Mouse (Mus musculus) kidney, adult 2 months (tissue): ENCODE measurements around the gene Nucb2.

ENCODE experiments used
- CTCF ChIP-seq: fragments of 200-500 bp; conservative IDR thresholded peaks from 2 replicates; pipeline ENCODE4 v1.5.1; 2011; ENCODE audit warnings: low read depth, mild to moderate bottlenecking, control low read depth, low read length, moderate library complexity, mixed read lengths; ENCODE audit not compliant: insufficient read depth, insufficient read length
- POLR2A ChIP-seq: fragments of 200-500 bp; IDR thresholded peaks from one replicate; pipeline ENCODE4 v1.6.1; 2011; ENCODE audit warnings: low read depth, low read length, control low read depth

- TF ChIP-seq CTCF: no peak
- no peak for TF ChIP-seq POLR2A
Observed at GRCm38 (mm10) chr7:116475836-116476235, 28.3 kb upstream of the Nucb2 start.
